25 mouse cellular contexts compared by ENCODE assay signal in the genomic region with DNA sequence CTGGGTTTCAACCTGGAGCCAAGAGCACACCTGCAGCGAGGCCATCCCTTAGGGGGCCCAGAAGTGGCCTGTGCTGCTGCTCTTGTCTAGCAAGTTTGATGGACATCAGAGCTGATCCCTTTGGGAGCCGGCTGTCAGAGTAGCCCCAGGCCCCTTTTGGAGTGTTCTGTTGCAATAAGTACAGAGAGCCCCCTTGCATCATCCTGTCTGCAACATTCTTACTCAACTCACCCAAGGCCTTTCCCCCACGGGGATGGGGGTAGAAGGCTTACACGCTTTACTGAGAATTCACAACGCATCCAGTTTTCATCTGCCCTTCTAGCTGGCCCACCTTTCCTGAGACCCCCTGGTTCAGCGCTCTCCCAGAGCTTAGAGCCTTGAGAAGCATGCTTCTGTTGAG. TPM values are rescaled to one million over a fixed set of nuclear protein-coding genes. Genes with fewer than 3 reads are reported as not detected.
DNase-seq lines count a peak whose midpoint lies in the region; ATAC-seq and TF ChIP-seq lines count a peak whose summit lies in the region.
"Had no signal": no experiment of that assay in that cellular context is flagged by ENCODE, and none has a peak within 500 bp of the region (broad histone marks: within the 10 kb centered on the region; RNA-seq: fewer than 3 reads in every experiment).

No protein-coding gene starts in this region.

- no peaks in the 10 kb centered on the region for H3K36me3 ChIP-seq in liver, embryonic 12.5 days
- no peaks in the 10 kb centered on the region for H3K36me3 ChIP-seq in liver, adult 2 months (ENCODE audit: control insufficient read depth, insufficient read depth, low read length)
- H3K36me3 ChIP-seq: embryonic facial prominence, embryonic 12.5 days; forebrain, embryonic 15.5 days; midbrain, embryonic 13.5 days; neural tube, embryonic 15.5 days; stomach, embryonic 15.5 days had no signal

- no peak for ATAC-seq in liver, embryonic 12.5 days
- peak; percentile 44 for ATAC-seq in megakaryocyte, adult 5-6 weeks (ENCODE audit: poor library complexity, severe bottlenecking)
- ATAC-seq: forebrain, embryonic 15.5 days; midbrain, embryonic 13.5 days had no signal

- 62% methylated on average over 6 of the region's 6 CpGs for WGBS in liver, embryonic 12.5 days (ENCODE audit: insufficient replicate concordance)
- WGBS in liver, adult 2 months, result 46% methylated on average over 6 of the region's 6 CpGs

- no peak overlapping the region for H3K4me2 ChIP-seq in liver, embryonic 12.5 days
- H3K4me2 ChIP-seq: embryonic facial prominence, embryonic 12.5 days; forebrain, embryonic 15.5 days; midbrain, embryonic 13.5 days; neural tube, embryonic 15.5 days; stomach, embryonic 15.5 days had no signal

- peaks cover 27% of the 10 kb centered on the region for H3K27me3 ChIP-seq in liver, embryonic 12.5 days (replicated peaks)
- H3K27me3 ChIP-seq in liver, adult 2 months (ENCODE audit: control insufficient read depth, insufficient read depth, low read length), result no peaks in the 10 kb centered on the region
- H3K27me3 ChIP-seq: embryonic facial prominence, embryonic 12.5 days; stomach, embryonic 15.5 days had no signal

- H3K4me3 ChIP-seq in liver, embryonic 12.5 days, result no peak overlapping the region
- no peak overlapping the region for H3K4me3 ChIP-seq in liver, adult 2 months (ENCODE audit: insufficient read depth, low read depth, low read length)
- H3K4me3 ChIP-seq: embryonic facial prominence, embryonic 12.5 days; erythroblast, embryonic 14.5 days; forebrain, embryonic 15.5 days; midbrain, embryonic 13.5 days; neural tube, embryonic 15.5 days; stomach, embryonic 15.5 days had no signal

- DNase-seq in liver, result peak; percentile 12
- DNase-seq in adrenal gland, postnatal 10 days, result peak; percentile 70
- peak; percentile 44 for DNase-seq in liver, adult 2 months (ENCODE audit: extremely low read depth, low read depth, low spot score)
- no peak for DNase-seq in neural tube, embryonic 10.5 days (ENCODE audit: extremely low spot score, low spot score)
- no peak for DNase-seq in heart, postnatal 4 days
- DNase-seq: B cell, adult 2 months; cerebellum, adult 11 months; cerebellum, postnatal 10 days; gastrocnemius, postnatal 36 days; kidney, adult 11 months; left cerebral cortex, postnatal 4 days; lung, adult 18-20 months; right cerebral cortex, postnatal 25 days; thymus, adult 2 months had no signal

- H3K9ac ChIP-seq in liver, embryonic 12.5 days, result no peak overlapping the region
- H3K9ac ChIP-seq in liver, adult 2 months (ENCODE audit: low read depth, low read length), result no peak overlapping the region
- H3K9ac ChIP-seq: embryonic facial prominence, embryonic 12.5 days; forebrain, embryonic 15.5 days; midbrain, embryonic 13.5 days; neural tube, embryonic 15.5 days; stomach, embryonic 15.5 days had no signal

- H3K79me2 ChIP-seq in liver, adult 2 months (ENCODE audit: control insufficient read depth, insufficient read depth, low read length), result no peaks in the 10 kb centered on the region

- H3K27ac ChIP-seq in liver, embryonic 12.5 days, result no peak overlapping the region
- H3K27ac ChIP-seq in liver, adult 2 months (replicated peaks; ENCODE audit: insufficient read depth, low read depth, low read length), result no peak overlapping the region; the same call in 1 of the 2 replicates
- H3K27ac ChIP-seq: embryonic facial prominence, embryonic 12.5 days; forebrain, embryonic 15.5 days; kidney, postnatal 0 days; macrophage; midbrain, embryonic 13.5 days; neural tube, embryonic 15.5 days; stomach, embryonic 15.5 days had no signal

- TF ChIP-seq POLR2A in liver, adult 2 months (IDR thresholded peaks at IDR 0.05; ENCODE audit: extremely low read depth, insufficient read depth, low read length), result no peak

- TF ChIP-seq CTCF in liver, adult 2 months (IDR thresholded peaks at IDR 0.05; ENCODE audit: low read depth, low read length), result no peak

- H3K4me1 ChIP-seq in liver, embryonic 12.5 days, result peaks cover 14% of the 10 kb centered on the region; the same call in 1 of the 2 replicates
- peaks cover 31% of the 10 kb centered on the region for H3K4me1 ChIP-seq in liver, adult 2 months (ENCODE audit: control insufficient read depth, insufficient read depth, low read length)
- H3K4me1 ChIP-seq: embryonic facial prominence, embryonic 12.5 days; forebrain, embryonic 15.5 days; stomach, embryonic 15.5 days had no signal

- H3K9me3 ChIP-seq in liver, embryonic 12.5 days (replicated peaks), result no peaks in the 10 kb centered on the region
- H3K9me3 ChIP-seq: embryonic facial prominence, embryonic 12.5 days; forebrain, embryonic 15.5 days; midbrain, embryonic 13.5 days; neural tube, embryonic 15.5 days; stomach, embryonic 15.5 days had no signal

RNA-seq across cellular contexts. Expression of a gene that starts 6.1 kb away (rescaled TPM):
- 57.5 and 59.3 TPM in 2 replicates for polyA plus RNA-seq in liver, embryonic 12.5 days (2016; fragmentation: Nextera tagmentation; extraction: Ambion mirVana)
- 100 to 1,000 TPM; 492 to 561 TPM for total RNA-seq in adrenal gland, postnatal 10 days (2021)
- 464 and 499 TPM in 2 replicates for total RNA-seq in liver, adult 2 months (2014; rRNA removed)
- 610 and 703 TPM in 2 replicates for polyA plus RNA-seq in liver, adult 2 months (2012; rRNA removed)
- total RNA-seq in megakaryocyte, adult 5-6 weeks (2015), result 10.8 and 11.3 TPM in 2 replicates
- 9.1 and 14.0 TPM in 2 replicates for total RNA-seq in megakaryocyte, adult 5-6 weeks (2017)
- total RNA-seq in heart, postnatal 4 days (2021), result 10 to 100 TPM; 69.7 to 78.2 TPM

RNA-seq across cellular contexts. Expression of a gene that starts 47.7 kb away (rescaled TPM):
- 13.5 and 15.1 TPM in 2 replicates for polyA plus RNA-seq in liver, embryonic 12.5 days (2016; fragmentation: Nextera tagmentation; extraction: Ambion mirVana)
- total RNA-seq in adrenal gland, postnatal 10 days (2021), result 10 to 100 TPM; 31.8 to 38.0 TPM
- 18.3 and 19.9 TPM in 2 replicates for total RNA-seq in liver, adult 2 months (2014; rRNA removed)
- 11.4 and 12.2 TPM in 2 replicates for polyA plus RNA-seq in liver, adult 2 months (2012; rRNA removed)
- total RNA-seq in megakaryocyte, adult 5-6 weeks (2015), result 37.2 and 42.4 TPM in 2 replicates
- 43.1 and 50.8 TPM in 2 replicates for total RNA-seq in megakaryocyte, adult 5-6 weeks (2017)
- 10 to 100 TPM; 33.2 to 34.5 TPM for total RNA-seq in heart, postnatal 4 days (2021)

RNA-seq across cellular contexts. Expression of a gene that starts 49.8 kb away (rescaled TPM):
- 28.8 and 33.9 TPM in 2 replicates for polyA plus RNA-seq in liver, embryonic 12.5 days (2016; fragmentation: Nextera tagmentation; extraction: Ambion mirVana)
- total RNA-seq in adrenal gland, postnatal 10 days (2021), result under 1 TPM in 1 of 2 experiments, not detected in 1; 0.39 TPM
- total RNA-seq in liver, adult 2 months (2014; rRNA removed), result 0.20 and 0.74 TPM in 2 replicates
- 0.22 and 0.34 TPM in 2 replicates for polyA plus RNA-seq in liver, adult 2 months (2012; rRNA removed)
- total RNA-seq in megakaryocyte, adult 5-6 weeks (2015), result 1.6 TPM in 2 replicates
- total RNA-seq in megakaryocyte, adult 5-6 weeks (2017), result 1.4 and 3.0 TPM in 2 replicates
- total RNA-seq in heart, postnatal 4 days (2021), result not detected
- total RNA-seq: gastrocnemius, postnatal 36 days; layer of hippocampus, adult 18-20 months had no signal
- polyA plus RNA-seq: erythroblast, embryonic 14.5 days had no signal

Comparison
In these comparisons a context has a peak if more than half of its experiments do, and no peak if none do; other contexts are left out.
1. DNase-seq: peak in liver (single experiment), adrenal gland, postnatal 10 days (single experiment) and liver, adult 2 months (single experiment); none in neural tube, embryonic 10.5 days (single experiment) and heart, postnatal 4 days (single experiment).
2. RNA of a gene that starts 6.1 kb away (total RNA-seq): 492 to 561 TPM in adrenal gland, postnatal 10 days, 464 to 499 TPM in liver, adult 2 months and 69.7 to 78.2 TPM in heart, postnatal 4 days; 9.1 to 14.0 TPM in megakaryocyte, adult 5-6 weeks; every median in the first group is over 4 times any median in the second.